ENCODE assay signal across 21 mouse cellular contexts in genomic region chr1:134399735-134400134, GRCm38 (mm10). TPM values are rescaled to one million over a fixed set of nuclear protein-coding genes. Genes with fewer than 3 reads are reported as not detected.
A peak's percentile ranks its signal among the peaks of the same experiment; 100 is the strongest.
DNase-seq lines count a peak whose midpoint lies in the region; ATAC-seq and TF ChIP-seq lines count a peak whose summit lies in the region.
"Had no signal": no experiment of that assay in that cellular context is flagged by ENCODE, and none has a peak within 500 bp of the region (broad histone marks: within the 10 kb centered on the region; RNA-seq: fewer than 3 reads in every experiment).

No protein-coding gene starts in this region.

- peak; percentile 54 for TF ChIP-seq CTCF in layer of hippocampus, adult 2 months (conservative IDR thresholded peaks at IDR 0.05)

- no peaks in the 10 kb centered on the region for H3K36me3 ChIP-seq in liver, embryonic 12.5 days
- H3K36me3 ChIP-seq: embryonic facial prominence, embryonic 12.5 days; forebrain, embryonic 15.5 days; lung, embryonic 15.5 days had no signal

- H3K9me3 ChIP-seq in liver, embryonic 12.5 days (replicated peaks), result peaks cover 6% of the 10 kb centered on the region; the same call in 1 of the 2 replicates
- H3K9me3 ChIP-seq: embryonic facial prominence, embryonic 12.5 days; lung, embryonic 15.5 days had no signal

- no peaks in the 10 kb centered on the region; the same call in 1 of the 2 replicates for H3K27me3 ChIP-seq in liver, embryonic 12.5 days (replicated peaks)
- H3K27me3 ChIP-seq: embryonic facial prominence, embryonic 12.5 days; lung, embryonic 15.5 days had no signal

- no peak overlapping the region for H3K9ac ChIP-seq in liver, embryonic 12.5 days
- H3K9ac ChIP-seq: embryonic facial prominence, embryonic 12.5 days; forebrain, embryonic 15.5 days; lung, embryonic 15.5 days had no signal

- ATAC-seq in liver, embryonic 12.5 days, result peak; percentile 46; the same call in 1 of the 2 replicates
- ATAC-seq in erythroid progenitor cell, adult 5-6 weeks (replicated peaks; ENCODE audit: low FRiP score, poor library complexity, severe bottlenecking), result no peak; the same call in 1 of the 2 replicates
- ATAC-seq: forebrain, embryonic 15.5 days; inflammation-experienced regulatory T-cells, adult 6 months had no signal

- DNase-seq in layer of hippocampus, adult 2 months (ENCODE audit: low spot score in 2 of 2), result no peak
- DNase-seq in layer of hippocampus, postnatal 10 days (ENCODE audit: low spot score in 2 of 2), result no peak
- DNase-seq in B cell, adult 2 months, result peak; percentile 33 to 50
- peak; percentile 95 for DNase-seq in R1 (ENCODE audit: low read depth, low spot score)
- no peak for DNase-seq in cerebellum, adult 8-10 months
- no peak for DNase-seq in ovary, postnatal 10 days (ENCODE audit: low spot score)
- DNase-seq: adrenal gland, postnatal 14 days; cerebellum, adult 2 months; heart, postnatal 14 days; kidney, postnatal 36 days; midbrain, embryonic 14.5 days; right cerebral cortex, postnatal 25 days had no signal

- no peaks in the 10 kb centered on the region for H3K4me1 ChIP-seq in liver, embryonic 12.5 days
- H3K4me1 ChIP-seq: embryonic facial prominence, embryonic 12.5 days; forebrain, embryonic 15.5 days; lung, embryonic 15.5 days had no signal

- WGBS in liver, embryonic 12.5 days (ENCODE audit: insufficient replicate concordance), result 69% methylated on average over 5 of the region's 5 CpGs

- H3K27ac ChIP-seq in layer of hippocampus, adult 2 months, result no peak overlapping the region
- H3K27ac ChIP-seq in liver, embryonic 12.5 days, result no peak overlapping the region
- H3K27ac ChIP-seq: embryonic facial prominence, embryonic 12.5 days; forebrain, embryonic 15.5 days; lung, embryonic 15.5 days had no signal

- H3K4me2 ChIP-seq in liver, embryonic 12.5 days, result no peak overlapping the region
- H3K4me2 ChIP-seq: embryonic facial prominence, embryonic 12.5 days; forebrain, embryonic 15.5 days; lung, embryonic 15.5 days had no signal

- H3K4me3 ChIP-seq in layer of hippocampus, adult 2 months, result no peak overlapping the region
- H3K4me3 ChIP-seq in liver, embryonic 12.5 days, result no peak overlapping the region
- H3K4me3 ChIP-seq: embryonic facial prominence, embryonic 12.5 days; forebrain, embryonic 15.5 days; lung, embryonic 15.5 days had no signal

RNA-seq across cellular contexts. Expression of gene Cyb5r1, which starts 5.6 kb away (rescaled TPM):
- total RNA-seq in layer of hippocampus, adult 2 months (2021), result 10 to 100 TPM; 27.4 to 39.9 TPM
- 10 to 100 TPM; 23.6 to 30.5 TPM for total RNA-seq in layer of hippocampus, postnatal 10 days (2021)
- polyA plus RNA-seq in liver, embryonic 12.5 days (2016; fragmentation: Nextera tagmentation; extraction: Ambion mirVana), result 23.0 and 24.8 TPM in 2 replicates
- total RNA-seq in erythroid progenitor cell, adult 5-6 weeks (2015; ENCODE audit: low replicate concordance), result 22.3 and 39.0 TPM in 2 replicates
- total RNA-seq in erythroid progenitor cell, adult 5-6 weeks (2017; ENCODE audit: low replicate concordance), result 12.9 and 30.3 TPM in 2 replicates

RNA-seq across cellular contexts. Expression of gene 4933406M09Rik, which starts 14.0 kb away (rescaled TPM):
- not detected for total RNA-seq in layer of hippocampus, adult 2 months (2021)
- not detected for total RNA-seq in layer of hippocampus, postnatal 10 days (2021)
- polyA plus RNA-seq in liver, embryonic 12.5 days (2016; fragmentation: Nextera tagmentation; extraction: Ambion mirVana), result not detected in 2 replicates
- not detected in 2 replicates for total RNA-seq in erythroid progenitor cell, adult 5-6 weeks (2015; ENCODE audit: low replicate concordance)
- total RNA-seq in erythroid progenitor cell, adult 5-6 weeks (2017; ENCODE audit: low replicate concordance), result not detected in 2 replicates
- total RNA-seq: adrenal gland, postnatal 14 days; heart, postnatal 14 days; left cerebral cortex, postnatal 25 days had no signal
- polyA plus RNA-seq: cerebellum, adult 2 months; embryonic facial prominence, embryonic 12.5 days; forebrain, embryonic 15.5 days; gonadal fat pad, adult 2 months; inflammation-experienced regulatory T-cells, adult 6 months; lung, embryonic 15.5 days; midbrain, embryonic 14.5 days; neural tube, embryonic 14.5 days had no signal

RNA-seq across cellular contexts. Expression of gene Adipor1, which starts 15.4 kb away (rescaled TPM):
- 10 to 100 TPM; 53.1 to 55.2 TPM for total RNA-seq in layer of hippocampus, adult 2 months (2021)
- total RNA-seq in layer of hippocampus, postnatal 10 days (2021), result 10 to 100 TPM; 60.6 to 63.8 TPM
- polyA plus RNA-seq in liver, embryonic 12.5 days (2016; fragmentation: Nextera tagmentation; extraction: Ambion mirVana), result 113 and 114 TPM in 2 replicates
- total RNA-seq in erythroid progenitor cell, adult 5-6 weeks (2015; ENCODE audit: low replicate concordance), result 151 and 153 TPM in 2 replicates
- total RNA-seq in erythroid progenitor cell, adult 5-6 weeks (2017; ENCODE audit: low replicate concordance), result 114 and 119 TPM in 2 replicates

RNA-seq across cellular contexts. Expression of gene Tmem183a, which starts 38.0 kb away (rescaled TPM):
- 10 to 100 TPM; 73.5 to 76.7 TPM for total RNA-seq in layer of hippocampus, adult 2 months (2021)
- total RNA-seq in layer of hippocampus, postnatal 10 days (2021), result 100 to 1,000 TPM in 1 of 2 experiments, 10 to 100 TPM in 1; 96.2 to 104 TPM
- 62.9 and 69.7 TPM in 2 replicates for polyA plus RNA-seq in liver, embryonic 12.5 days (2016; fragmentation: Nextera tagmentation; extraction: Ambion mirVana)
- 52.0 and 62.3 TPM in 2 replicates for total RNA-seq in erythroid progenitor cell, adult 5-6 weeks (2015; ENCODE audit: low replicate concordance)
- 72.4 and 84.7 TPM in 2 replicates for total RNA-seq in erythroid progenitor cell, adult 5-6 weeks (2017; ENCODE audit: low replicate concordance)

RNA-seq across cellular contexts. Expression of gene Klhl12, which starts 55.6 kb away (rescaled TPM):
- total RNA-seq in layer of hippocampus, adult 2 months (2021), result 10 to 100 TPM; 43.5 to 44.4 TPM
- total RNA-seq in layer of hippocampus, postnatal 10 days (2021), result 10 to 100 TPM; 37.7 to 39.5 TPM
- 40.2 and 41.7 TPM in 2 replicates for polyA plus RNA-seq in liver, embryonic 12.5 days (2016; fragmentation: Nextera tagmentation; extraction: Ambion mirVana)
- 134 TPM in 2 replicates for total RNA-seq in erythroid progenitor cell, adult 5-6 weeks (2015; ENCODE audit: low replicate concordance)
- 126 and 208 TPM in 2 replicates for total RNA-seq in erythroid progenitor cell, adult 5-6 weeks (2017; ENCODE audit: low replicate concordance)

Comparison
In these comparisons a context has a peak if more than half of its experiments do, and no peak if none do; other contexts are left out.
1. DNase-seq: peak in B cell, adult 2 months (2 of 2) and R1 (single experiment); none in layer of hippocampus, adult 2 months (0 of 2), layer of hippocampus, postnatal 10 days (0 of 2), cerebellum, adult 8-10 months (single experiment) and ovary, postnatal 10 days (single experiment).